Mouse (Mus musculus) left cerebral cortex, adult 2 months (tissue): Measurements from ENCODE around the gene Golga3. TPM values are rescaled to one million over a fixed set of nuclear protein-coding genes. Genes with fewer than 3 reads are reported as not detected.

Source experiments
- DNase-seq, 2 experiments: peaks; one replicate each; pipeline ENCODE4 v3.0.0; 2021 to 2022; ENCODE audit warnings: low spot score in 2 of 2, mixed read lengths in 1 of 2; ENCODE audit errors: extremely low spot score in 1 of 2
- H3K27ac ChIP-seq: fragments of 200-600 bp; 2 replicates; pipeline ENCODE4 v1.8.1; 2022
- H3K4me3 ChIP-seq: fragments of 200-600 bp; 2 replicates; pipeline ENCODE4 v1.8.1; 2022
- CTCF ChIP-seq: fragments of 200-600 bp; IDR thresholded peaks from 2 replicates; pipeline ENCODE4 v1.8.1; 2022; ENCODE audit warnings: antibody characterized with exemption, mild to moderate bottlenecking, moderate library complexity
- intact Hi-C: fragments of 180-260 bp; cut with DNase I; formaldehyde crosslinking; loops from one replicate; pipeline ENCODE4 v1.15.1; 2025
- total RNA-seq, 2 experiments: library from RNA; stranded (reverse); gene quantifications; 2 replicates each; pipeline ENCODE4 v1.2.3; 2021

The Golga3 gene
- total RNA-seq, 2 experiments from 2014 or later: 47.0 to 49.3 TPM

- no peak for DNase-seq
- intact Hi-C loops: no loop called here
- Histone ChIP-seq H3K4me3 (no peak overlapping the region), H3K27ac (no peak overlapping the region)
- peak; percentile 46 for TF ChIP-seq CTCF
These were observed 26.8 kb downstream of the Golga3 start for GRCm38 (mm10) chr5:110203164-110203895.

GRCm38 (mm10) chr5:110204777-110205176 lies 28.3 kb downstream of the Golga3 start:
- peak; percentile 51 for TF ChIP-seq CTCF
- Histone ChIP-seq H3K27ac (no peak overlapping the region), H3K4me3 (no peak overlapping the region)
- intact Hi-C loops: no loop called here
- DNase-seq: no peak

- Histone ChIP-seq H3K4me3 (no peak overlapping the region), H3K27ac (no peak overlapping the region)
- no peak for TF ChIP-seq CTCF
- intact Hi-C loops: no loop called here
- DNase-seq: no peak
These were observed 34.8 kb downstream of the Golga3 start for GRCm38 (mm10) chr5:110211312-110211711.

GRCm38 (mm10) chr5:110216780-110217179 lies 40.3 kb downstream of the Golga3 start:
- no peak for DNase-seq
- no peak for TF ChIP-seq CTCF
- Histone ChIP-seq H3K4me3 (no peak overlapping the region), H3K27ac (no peak overlapping the region)
- intact Hi-C loops: no loop called here

- intact Hi-C loops: no loop called here
- DNase-seq: no peak
- H3K27ac ChIP-seq: no peak overlapping the region
- no peak for TF ChIP-seq CTCF
- no peak overlapping the region for H3K4me3 ChIP-seq
These were observed 43.8 kb downstream of the Golga3 start for GRCm38 (mm10) chr5:110220331-110220730.

GRCm38 (mm10) chr5:110222757-110223156 lies 46.3 kb downstream of the Golga3 start:
- intact Hi-C loops: no loop called here
- no peak for TF ChIP-seq CTCF
- Histone ChIP-seq H3K4me3 (no peak overlapping the region), H3K27ac (no peak overlapping the region)
- no peak for DNase-seq

- Histone ChIP-seq H3K4me3 (no peak overlapping the region), H3K27ac (no peak overlapping the region)
- no peak for TF ChIP-seq CTCF
- DNase-seq: no peak
- intact Hi-C loops: no loop called here
These were observed 48.6 kb downstream of the Golga3 start for GRCm38 (mm10) chr5:110225056-110225455.

- Histone ChIP-seq H3K4me3 (no peak overlapping the region), H3K27ac (no peak overlapping the region)
- DNase-seq: no peak
- intact Hi-C loops: no loop called here
- TF ChIP-seq CTCF: no peak
These were observed 50.9 kb downstream of the Golga3 start for GRCm38 (mm10) chr5:110227336-110227883.

GRCm38 (mm10) chr5:110230401-110230779 lies 53.9 kb downstream of the Golga3 start:
- intact Hi-C loops: no loop called here
- Histone ChIP-seq H3K4me3 (peak overlapping the region; percentile 80), H3K27ac (peak overlapping the region; percentile 90)
- no peak for DNase-seq
- TF ChIP-seq CTCF: no peak

GRCm38 (mm10) chr5:110230780-110231461 lies 54.4 kb downstream of the Golga3 start, which contains the start of gene Ankle2:
TSS of gene Ankle2 (plus strand) at chr5:110231004.
- DNase-seq: peak; percentile 92 to 95
- intact Hi-C loops: no loop called here
- Histone ChIP-seq H3K4me3 (peak within 1 kb of the TSS; percentile 80), H3K27ac (peak within 1 kb of the TSS; percentile 90)
- no peak for TF ChIP-seq CTCF

GRCm38 (mm10) chr5:110231638-110232037 lies 55.1 kb downstream of the Golga3 start:
- intact Hi-C loops: loop anchor here (2.0 kb wide), 1 partner anchor 53 kb away; no protein-coding TSS in a partner anchor
- Histone ChIP-seq H3K27ac (peak overlapping the region; percentile 90), H3K4me3 (peak overlapping the region; percentile 80)
- no peak; the same call in 1 of the 2 replicates for TF ChIP-seq CTCF
- DNase-seq: no peak

GRCm38 (mm10) chr5:110232346-110232745 lies 55.8 kb downstream of the Golga3 start:
- no peak for TF ChIP-seq CTCF
- Histone ChIP-seq H3K27ac (no peak overlapping the region), H3K4me3 (no peak overlapping the region)
- intact Hi-C loops: loop anchor here (2.0 kb wide), 1 partner anchor 52 kb away; no protein-coding TSS in a partner anchor
- no peak for DNase-seq
